Mouse (Mus musculus) kidney, embryonic 16.5 days (tissue): ENCODE results near the gene Gstt3. TPM values are rescaled to one million over a fixed set of nuclear protein-coding genes. Genes with fewer than 3 reads are reported as not detected.

Experiments
- ATAC-seq: fragments of 200-750 bp; cut with Nextera tagmentation; 2 replicates; pipeline ENCODE4 v1.8.0; 2017; ENCODE audit warnings: moderate TSS enrichment; ENCODE audit not compliant: low FRiP score, low TSS enrichment
- H3K27ac ChIP-seq: fragments of 300-500 bp; sonication (generic); 2 replicates; pipeline ENCODE4 v1.5.1; 2014; ENCODE audit warnings: low read length
- H3K27me3 ChIP-seq: fragments of 300-500 bp; sonication (generic); 2 replicates; pipeline ENCODE4 v1.6.1; 2014; ENCODE audit warnings: low read length, control low read depth, mixed read lengths; ENCODE audit not compliant: insufficient read depth
- H3K36me3 ChIP-seq: fragments of 300-500 bp; sonication (generic); 2 replicates; pipeline ENCODE4 v1.6.1; 2014; ENCODE audit warnings: low read length, control low read depth, mixed read lengths; ENCODE audit not compliant: insufficient read depth
- H3K4me1 ChIP-seq: fragments of 300-500 bp; sonication (generic); 2 replicates; pipeline ENCODE4 v1.6.1; 2014; ENCODE audit warnings: low read length, control low read depth, mixed read lengths; ENCODE audit not compliant: insufficient read depth
- H3K4me2 ChIP-seq: fragments of 300-500 bp; sonication (generic); replicated peaks from 2 replicates; pipeline ENCODE4 v1.6.1; 2014; ENCODE audit warnings: low read depth, low read length
- H3K4me3 ChIP-seq: fragments of 300-500 bp; sonication (generic); 2 replicates; pipeline ENCODE4 v1.5.1; 2014; ENCODE audit warnings: mild to moderate bottlenecking, low read length
- H3K9ac ChIP-seq: fragments of 300-500 bp; sonication (generic); replicated peaks from 2 replicates; pipeline ENCODE4 v1.6.1; 2014; ENCODE audit warnings: low read length
- H3K9me3 ChIP-seq: fragments of 300-500 bp; sonication (generic); 2 replicates; pipeline ENCODE4 v1.6.1; 2016; ENCODE audit warnings: low read length, control low read depth
- WGBS: fragments of 180-500 bp; shearing (Covaris S2); extraction: QIAGEN DNeasy Blood & Tissue Kit; methylation state at CpG from one replicate; pipeline ENCODE4 v1.1.7; 2014; 5-methylcytosine and 5-hydroxymethylcytosine counted together
- polyA plus RNA-seq: library from polyadenylated mRNA; unstranded; fragments of >200 nt; fragmentation: Nextera tagmentation; extraction: Ambion mirVana; gene quantifications from 2 replicates; pipeline ENCODE4 v1.2.1, GENCODE M21; 2015

Gstt3 gene
- polyA plus RNA-seq, result 54.8 and 56.5 TPM in 2 replicates

GRCm38 (mm10) chr10:75780769-75781578 is at the start of gene Gstt3, which contains the start of gene Gm20441:
Gene Gstt3 (minus strand): TSS chr10:75781414.
Gene Gm20441 (minus strand): TSS chr10:75780954.
- H3K9ac ChIP-seq, result peak within 1 kb of the TSS; percentile 69
- H3K4me2 ChIP-seq, result peak within 1 kb of the TSS; percentile 78
- ATAC-seq, result peak; percentile 88
- H3K27me3 ChIP-seq, result peaks cover 7% of the 10 kb centered on the region; the same call in 1 of the 2 replicates
- H3K27ac ChIP-seq, result peak within 1 kb of the TSS; percentile 90
- H3K36me3 ChIP-seq, result no peaks in the 10 kb centered on the region
- H3K9me3 ChIP-seq, result peaks cover 3% of the 10 kb centered on the region; the same call in 1 of the 2 replicates
- H3K4me1 ChIP-seq, result peaks cover 12% of the 10 kb centered on the region
- under 1% methylated on average over 28 of the region's 28 CpGs for WGBS
- peak within 1 kb of the TSS; percentile 53 for H3K4me3 ChIP-seq

DNA sequence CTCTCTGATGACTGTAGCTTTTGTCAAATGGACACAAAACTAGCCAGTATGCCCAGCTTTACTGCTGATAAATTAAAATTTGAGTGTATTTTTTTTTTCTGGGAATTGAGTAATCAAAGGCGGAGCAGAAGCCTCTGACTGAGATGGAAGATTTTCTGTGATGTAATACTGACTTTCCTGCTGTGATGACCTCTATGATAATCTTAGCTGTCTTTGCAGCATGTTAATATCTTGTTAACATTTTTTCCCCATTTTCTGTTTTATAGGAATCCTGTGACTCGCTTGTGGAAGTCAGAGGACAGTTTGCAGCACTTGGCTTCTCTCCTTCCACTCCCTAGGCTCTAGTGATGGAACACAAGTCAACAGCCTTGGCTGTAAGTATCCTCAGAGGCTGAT is 49.1 kb upstream of the Gstt3 start:
- WGBS, result 93% methylated on average over 2 of the region's 2 CpGs

GRCm38 (mm10) chr10:75829529-75830274 is 48.5 kb upstream of the Gstt3 start:
- Histone ChIP-seq H3K4me2 (no peak overlapping the region), H3K27ac (no peak overlapping the region), H3K9ac (no peak overlapping the region), H3K4me3 (no peak overlapping the region), H3K4me1 (peaks cover 14% of the 10 kb centered on the region), H3K9me3 (no peaks in the 10 kb centered on the region), H3K27me3 (no peaks in the 10 kb centered on the region), H3K36me3 (no peaks in the 10 kb centered on the region)
- ATAC-seq, result no peak
- 83% methylated on average over 2 of the region's 2 CpGs for WGBS

More for the DNA sequence above, 49.1 kb upstream of the Gstt3 start:
- Histone ChIP-seq H3K9ac (no peak overlapping the region), H3K4me1 (peaks cover 17% of the 10 kb centered on the region), H3K9me3 (no peaks in the 10 kb centered on the region), H3K36me3 (no peaks in the 10 kb centered on the region), H3K4me3 (no peak overlapping the region), H3K27me3 (no peaks in the 10 kb centered on the region), H3K4me2 (no peak overlapping the region), H3K27ac (no peak overlapping the region)
- no peak for ATAC-seq

DNA sequence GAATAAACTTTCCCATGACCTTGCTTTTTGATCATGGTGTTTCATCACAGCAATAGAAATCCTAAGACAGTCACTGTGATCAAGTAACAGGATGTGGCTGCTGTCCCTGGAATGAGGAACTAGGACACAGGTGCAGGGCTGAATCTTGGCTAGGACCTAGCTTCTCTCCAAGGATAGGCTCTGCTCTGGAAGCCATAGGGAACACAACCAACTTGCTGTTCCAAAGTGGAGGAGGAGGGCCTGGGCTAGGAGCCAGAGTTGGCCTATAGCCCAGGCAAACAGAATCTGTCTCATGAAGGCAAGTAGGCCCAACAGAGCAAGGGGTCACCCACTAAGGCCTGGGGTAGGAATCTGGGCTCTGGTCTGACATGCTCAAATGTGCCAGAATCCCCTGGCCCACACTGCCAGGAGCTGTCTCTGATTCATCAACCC is 47.3 kb upstream of the Gstt3 start:
- Histone ChIP-seq H3K4me3 (no peak overlapping the region), H3K4me2 (no peak overlapping the region), H3K27me3 (no peaks in the 10 kb centered on the region), H3K9me3 (no peaks in the 10 kb centered on the region), H3K4me1 (peaks cover 6% of the 10 kb centered on the region), H3K36me3 (no peaks in the 10 kb centered on the region), H3K9ac (no peak overlapping the region), H3K27ac (no peak overlapping the region)
- no peak for ATAC-seq

GRCm38 (mm10) chr10:75827668-75828360 is 46.6 kb upstream of the Gstt3 start:
- Histone ChIP-seq H3K27ac (no peak overlapping the region), H3K9me3 (no peaks in the 10 kb centered on the region), H3K4me2 (no peak overlapping the region), H3K9ac (no peak overlapping the region), H3K36me3 (no peaks in the 10 kb centered on the region), H3K4me3 (no peak overlapping the region), H3K27me3 (no peaks in the 10 kb centered on the region), H3K4me1 (no peaks in the 10 kb centered on the region)
- no peak for ATAC-seq
- 81% methylated on average over 4 of the region's 4 CpGs for WGBS

GRCm38 (mm10) chr10:75824530-75824929 is 43.3 kb upstream of the Gstt3 start:
- Histone ChIP-seq H3K27ac (no peak overlapping the region), H3K9me3 (no peaks in the 10 kb centered on the region), H3K4me3 (no peak overlapping the region), H3K36me3 (no peaks in the 10 kb centered on the region), H3K4me2 (no peak overlapping the region), H3K4me1 (no peaks in the 10 kb centered on the region), H3K9ac (no peak overlapping the region), H3K27me3 (no peaks in the 10 kb centered on the region)
- no peak for ATAC-seq
- WGBS, result 86% methylated on average over 4 of the region's 4 CpGs

- Histone ChIP-seq H3K36me3 (no peaks in the 10 kb centered on the region), H3K27ac (no peak overlapping the region), H3K27me3 (no peaks in the 10 kb centered on the region), H3K4me2 (no peak overlapping the region), H3K9me3 (no peaks in the 10 kb centered on the region), H3K9ac (no peak overlapping the region), H3K4me1 (no peaks in the 10 kb centered on the region), H3K4me3 (no peak overlapping the region)
- WGBS, result 90% methylated on average over 1 of the region's 1 CpGs
- no peak for ATAC-seq
Observed at GRCm38 (mm10) chr10:75823782-75824181, 42.6 kb upstream of the Gstt3 start.

DNA sequence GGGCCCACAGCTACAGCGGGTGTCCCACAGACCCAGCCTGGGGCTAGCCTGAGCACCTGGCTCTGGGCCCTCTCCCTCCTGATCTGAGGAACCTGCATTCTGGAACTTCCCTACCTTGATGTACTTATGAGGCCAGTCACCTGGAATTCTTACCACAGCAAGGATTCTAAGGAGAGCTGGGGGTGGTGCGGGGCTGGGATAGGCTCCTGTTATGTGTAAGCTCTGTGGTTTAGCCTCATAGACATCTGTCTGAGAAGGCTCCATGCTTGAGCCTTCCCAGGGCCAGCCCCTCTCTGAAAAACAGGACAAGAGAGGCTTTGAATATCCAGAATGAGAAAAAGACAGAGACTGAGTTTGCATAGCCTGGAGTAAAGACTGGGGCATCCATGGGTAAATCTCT is 41.2 kb upstream of the Gstt3 start, which contains the start of gene Gstt4:
Gstt4 (minus strand) TSS at position 101 of the 400 bp plus-strand sequence.
- no peak for ATAC-seq
- Histone ChIP-seq H3K4me1 (no peaks in the 10 kb centered on the region), H3K4me3 (no peak within 1 kb of the TSS), H3K27ac (no peak within 1 kb of the TSS), H3K27me3 (no peaks in the 10 kb centered on the region), H3K9me3 (no peaks in the 10 kb centered on the region), H3K4me2 (no peak within 1 kb of the TSS), H3K9ac (no peak within 1 kb of the TSS), H3K36me3 (no peaks in the 10 kb centered on the region)
- WGBS, result 89% methylated on average over 2 of the region's 2 CpGs

DNA sequence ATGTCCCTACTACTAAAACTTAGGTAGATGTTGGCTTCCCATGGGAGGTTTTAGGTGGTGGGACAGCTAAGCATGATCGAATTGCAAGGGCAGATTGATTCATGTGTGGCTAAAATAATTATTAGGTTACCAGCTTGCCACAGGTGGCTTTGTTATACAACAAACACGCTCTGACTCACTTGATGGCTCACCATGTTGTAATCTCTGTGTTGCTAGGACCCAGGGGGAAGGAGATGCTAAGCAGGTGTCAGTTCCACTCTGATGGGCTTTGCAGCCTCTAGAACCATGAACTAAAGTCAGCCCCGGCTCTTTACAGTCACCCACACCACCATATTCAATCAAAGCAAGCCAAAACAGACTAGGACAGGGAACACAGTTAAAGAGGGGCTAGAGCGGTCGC is 38.7 kb upstream of the Gstt3 start:
- Histone ChIP-seq H3K36me3 (no peaks in the 10 kb centered on the region), H3K27ac (no peak overlapping the region), H3K4me1 (no peaks in the 10 kb centered on the region), H3K4me2 (no peak overlapping the region), H3K9ac (no peak overlapping the region), H3K4me3 (no peak overlapping the region), H3K9me3 (no peaks in the 10 kb centered on the region), H3K27me3 (no peaks in the 10 kb centered on the region)
- 76% methylated on average over 5 of the region's 5 CpGs for WGBS
- ATAC-seq, result no peak
